Comparison of ENCODE assay signal across 8 mouse cellular contexts in the genomic region with DNA sequence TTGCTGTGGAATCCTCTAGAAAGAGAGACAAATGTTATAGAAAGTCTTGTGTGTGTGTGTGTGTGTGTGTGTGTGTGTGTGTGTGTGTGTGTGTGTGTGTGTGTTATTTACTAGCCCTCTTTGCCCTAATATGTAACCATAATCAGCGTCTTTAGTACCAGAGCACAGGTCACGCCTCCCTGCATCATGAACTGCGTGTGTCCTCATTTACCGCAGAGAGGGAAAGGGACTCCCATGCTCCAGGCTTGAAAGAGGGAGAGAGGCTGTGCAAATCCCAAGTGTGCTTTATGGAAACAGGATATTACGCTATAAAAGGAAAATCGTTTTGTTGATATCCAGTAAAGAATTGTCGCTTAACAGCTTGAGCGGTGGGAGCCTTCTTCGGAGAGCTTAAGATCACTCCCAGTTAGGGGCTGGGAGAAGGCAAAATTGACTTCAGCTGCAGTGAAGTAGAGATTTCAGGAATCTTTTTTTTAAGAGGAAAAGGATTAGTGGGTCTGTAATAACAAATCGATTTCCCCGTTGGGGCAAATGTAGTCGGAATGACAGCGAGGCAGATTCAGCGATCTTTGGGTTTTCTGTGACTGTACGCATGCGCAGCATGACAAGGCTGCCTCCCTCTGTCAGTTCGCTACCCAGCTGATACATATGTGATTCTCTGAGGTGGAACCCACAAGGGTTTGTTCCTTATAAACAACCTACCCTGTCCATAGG.
DNase-seq lines count a peak whose midpoint lies in the region; ATAC-seq and TF ChIP-seq lines count a peak whose summit lies in the region.

No protein-coding gene starts in this region.

- peaks cover 4% of the 10 kb centered on the region; the same call in 1 of the 2 replicates for H3K27me3 ChIP-seq in embryonic facial prominence, embryonic 14.5 days (replicated peaks; ENCODE audit: control insufficient read depth, insufficient read depth, low read length)
- no peaks in the 10 kb centered on the region for H3K27me3 ChIP-seq in intestine, embryonic 16.5 days (replicated peaks; ENCODE audit: control insufficient read depth, insufficient read depth, low read length)

- H3K4me3 ChIP-seq in layer of hippocampus, adult 2 months: peak overlapping the region; percentile 32
- H3K4me3 ChIP-seq in embryonic facial prominence, embryonic 14.5 days (ENCODE audit: low read depth, low read length): peak overlapping the region; percentile 33
- peak overlapping the region; percentile 26 for H3K4me3 ChIP-seq in intestine, embryonic 16.5 days (ENCODE audit: low read length)
- 0 out of 2 replicates have a peak overlapping the region, but pooled peaks have one; percentile 9 for H3K4me3 ChIP-seq in olfactory bulb, adult 2 months (ENCODE audit: insufficient read depth, low read depth, low read length)

- 38% methylated on average over 17 of the region's 17 CpGs for WGBS in embryonic facial prominence, embryonic 14.5 days
- WGBS in intestine, embryonic 16.5 days: 46% methylated on average over 17 of the region's 17 CpGs
- WGBS in olfactory bulb, adult 2 months: 28% methylated on average over 17 of the region's 17 CpGs

- H3K4me2 ChIP-seq in embryonic facial prominence, embryonic 14.5 days (ENCODE audit: low read depth, low read length): peak overlapping the region; percentile 49
- H3K4me2 ChIP-seq in intestine, embryonic 16.5 days (ENCODE audit: low read depth, low read length): peak overlapping the region; percentile 28

- H3K4me1 ChIP-seq in embryonic facial prominence, embryonic 14.5 days (ENCODE audit: control insufficient read depth, insufficient read depth, low read length): no peaks in the 10 kb centered on the region
- H3K4me1 ChIP-seq in intestine, embryonic 16.5 days (ENCODE audit: control insufficient read depth, insufficient read depth, low read length): no peaks in the 10 kb centered on the region
- H3K4me1 ChIP-seq in olfactory bulb, adult 2 months (ENCODE audit: control insufficient read depth, insufficient read depth, low read length): peaks cover 9% of the 10 kb centered on the region

- H3K9ac ChIP-seq in embryonic facial prominence, embryonic 14.5 days (ENCODE audit: low read depth, low read length): peak overlapping the region; percentile 40
- H3K9ac ChIP-seq in intestine, embryonic 16.5 days (ENCODE audit: low read depth, low read length): no peak overlapping the region

- TF ChIP-seq CTCF in layer of hippocampus, adult 2 months (conservative IDR thresholded peaks at IDR 0.05): no peak
- TF ChIP-seq CTCF in olfactory bulb, adult 2 months (IDR thresholded peaks at IDR 0.05; ENCODE audit: insufficient read depth, low read depth, low read length): no peak

- no peaks in the 10 kb centered on the region for H3K36me3 ChIP-seq in embryonic facial prominence, embryonic 14.5 days (ENCODE audit: control insufficient read depth, insufficient read depth, low read length)
- no peaks in the 10 kb centered on the region for H3K36me3 ChIP-seq in intestine, embryonic 16.5 days (ENCODE audit: control insufficient read depth, insufficient read depth, low read length)

- DNase-seq in layer of hippocampus, adult 2 months (ENCODE audit: low spot score in 2 of 2): peak in 1 of 2 experiments; percentile 14
- DNase-seq in layer of hippocampus, adult 11-12 months (ENCODE audit: low spot score): no peak
- no peak for DNase-seq in embryonic facial prominence, embryonic 14.5 days (ENCODE audit: low spot score)
- no peak for DNase-seq in adrenal gland, adult 8-10 months
- DNase-seq in thymus, postnatal 4 days: no peak

- no peak for TF ChIP-seq POLR2A in olfactory bulb, adult 2 months (IDR thresholded peaks at IDR 0.05; ENCODE audit: insufficient read depth, low read depth, low read length)

- H3K9me3 ChIP-seq in embryonic facial prominence, embryonic 14.5 days (ENCODE audit: control insufficient read depth, low read length): 0 out of 2 replicates have a peak, but pooled peaks cover 3% of the 10 kb centered on the region
- H3K9me3 ChIP-seq in intestine, embryonic 16.5 days (ENCODE audit: control insufficient read depth, low read length): no peaks in the 10 kb centered on the region

- no peak for ATAC-seq in embryonic facial prominence, embryonic 14.5 days (ENCODE audit: low read depth)
- no peak for ATAC-seq in intestine, embryonic 16.5 days
- no peak for ATAC-seq in granulocyte monocyte progenitor cell, adult 5-6 weeks (replicated peaks; ENCODE audit: poor library complexity, severe bottlenecking)

- peak overlapping the region; percentile 46; the same call in 1 of the 2 replicates for H3K27ac ChIP-seq in layer of hippocampus, adult 2 months
- no peak overlapping the region for H3K27ac ChIP-seq in embryonic facial prominence, embryonic 14.5 days (replicated peaks; ENCODE audit: low read depth, low read length)
- no peak overlapping the region for H3K27ac ChIP-seq in intestine, embryonic 16.5 days (ENCODE audit: low read length)
- peak overlapping the region; percentile 37; the same call in 1 of the 2 replicates for H3K27ac ChIP-seq in olfactory bulb, adult 2 months (ENCODE audit: insufficient read depth, low read depth, low read length)

Comparison
In these comparisons a context has a peak if more than half of its experiments do, and no peak if none do; other contexts are left out.
1. H3K27ac ChIP-seq: peak in layer of hippocampus, adult 2 months (single experiment) and olfactory bulb, adult 2 months (single experiment); none in embryonic facial prominence, embryonic 14.5 days (single experiment) and intestine, embryonic 16.5 days (single experiment).
2. Peak in every context shown above with its lines, with median percentiles within 50 percentile points of each other: H3K4me3 ChIP-seq.